Mouse (Mus musculus): ENCODE measurements at regions not wholly inside any gene's neighbourhood (a gene's known extent, or its start where the extent isn't known, plus 50 kb on each side); places are given as distances from the start of the nearest gene placed in this dataset.

GRCm38 (mm10) chr6:53765302-53765701 lies 55.3 kb downstream of the Tril start:
- Histone ChIP-seq H3K9ac (ENCODE audit: insufficient read depth, low read depth) (no peak overlapping the region), H3K27ac (ENCODE audit: insufficient read depth, low read depth) (no peak overlapping the region), H3K9me3 (replicated peaks; ENCODE audit: low read length) (no peaks in the 10 kb centered on the region), H3K4me1 (ENCODE audit: control insufficient read depth in 1 of 2, insufficient read depth in 2 of 2) (peaks cover 14 to 23% of the 10 kb centered on the region in 2 experiments), H3K36me3 (replicated peaks in 1 of 2; ENCODE audit: control insufficient read depth in 1 of 2, insufficient read depth in 1 of 2, low read length in 1 of 2) (no peaks in the 10 kb centered on the region), H3K4me3 (replicated peaks in 1 of 3; ENCODE audit: low read depth in 2 of 3, low read length in 2 of 3, poor library complexity in 1 of 3) (no peak overlapping the region), H3K79me2 (replicated peaks; ENCODE audit: control insufficient read depth, extremely low read depth, insufficient read depth, poor library complexity, severe bottlenecking) (no peaks in the 10 kb centered on the region), H3K4me2 (ENCODE audit: insufficient read depth, low read depth, poor library complexity, severe bottlenecking) (peak overlapping the region; percentile 53), H3K27me3 (replicated peaks) (no peaks in the 10 kb centered on the region)
- TF ChIP-seq SIN3A (IDR thresholded peaks at IDR 0.05; ENCODE audit: low read length) (0 out of 2 replicates have a peak, but pooled peaks have one; percentile 37), MYC (IDR thresholded peaks at IDR 0.05; ENCODE audit: low read depth, low read length) (peak; percentile 52; the same call in 1 of the 2 replicates), EP300 (IDR thresholded peaks at IDR 0.05; ENCODE audit: low read length) (peak; percentile 33; the same call in 1 of the 2 replicates), ZNF384 (IDR thresholded peaks at IDR 0.05; ENCODE audit: low read depth, low read length) (peak; percentile 58; the same call in 1 of the 2 replicates), ZC3H11A (IDR thresholded peaks at IDR 0.05; ENCODE audit: low read depth, low read length) (no peak), NRF1 (IDR thresholded peaks at IDR 0.05; ENCODE audit: low read depth, low read length) (no peak), MAX (IDR thresholded peaks at IDR 0.05; ENCODE audit: low read length) (peak; percentile 54; the same call in 1 of the 2 replicates), BHLHE40 (IDR thresholded peaks at IDR 0.05; ENCODE audit: low read depth, low read length) (peak; percentile 36), MAFK (IDR thresholded peaks at IDR 0.05; ENCODE audit: insufficient replicate concordance, low read length) (no peak)
- in situ Hi-C loops (cut with MboI; ENCODE audit: low pct_ligation_motif_present, low pct_unique_long_range_greater_than_20kb, low sequenced_read_pairs): no loop called here
- peak; percentile 32 for DNase-seq (ENCODE audit: extremely low read depth)
- dilution Hi-C loops (cut with MboI; ENCODE audit: extremely low pct_ligation_motif_present, extremely low pct_unique_long_range_greater_than_20kb, low sequenced_read_pairs): no loop called here

- H3K4me1 ChIP-seq (ENCODE audit: control insufficient read depth in 1 of 2, insufficient read depth in 2 of 2): peaks cover 19 to 36% of the 10 kb centered on the region in 2 experiments
- dilution Hi-C loops (cut with MboI; ENCODE audit: extremely low pct_ligation_motif_present, extremely low pct_unique_long_range_greater_than_20kb, low sequenced_read_pairs): no loop called here
- no peak overlapping the region for H3K27ac ChIP-seq (ENCODE audit: insufficient read depth, low read depth)
- no peak for DNase-seq (ENCODE audit: extremely low read depth)
- no peak overlapping the region for H3K4me3 ChIP-seq (replicated peaks in 1 of 3; ENCODE audit: low read depth in 2 of 3, low read length in 2 of 3, poor library complexity in 1 of 3)
- no peaks in the 10 kb centered on the region for H3K79me2 ChIP-seq (replicated peaks; ENCODE audit: control insufficient read depth, extremely low read depth, insufficient read depth, poor library complexity, severe bottlenecking)
- no peak for TF ChIP-seq ZMIZ1 (IDR thresholded peaks at IDR 0.05; ENCODE audit: low read depth, low read length)
- no peak for TF ChIP-seq MAZ (IDR thresholded peaks at IDR 0.05; ENCODE audit: low read depth, low read length)
- TF ChIP-seq JUN (IDR thresholded peaks at IDR 0.05; ENCODE audit: insufficient read depth, low read depth, low read length): no peak
- TF ChIP-seq TCF12 (IDR thresholded peaks at IDR 0.05; ENCODE audit: low read depth, low read length): no peak
- TF ChIP-seq EP300 (IDR thresholded peaks at IDR 0.05; ENCODE audit: low read length): no peak
- TF ChIP-seq HCFC1 (IDR thresholded peaks at IDR 0.05; ENCODE audit: low read depth, low read length): no peak
- no peak for TF ChIP-seq BHLHE40 (IDR thresholded peaks at IDR 0.05; ENCODE audit: low read depth, low read length)
- TF ChIP-seq USF1 (IDR thresholded peaks at IDR 0.05; ENCODE audit: low read depth, low read length): no peak
- no peak for TF ChIP-seq SIN3A (IDR thresholded peaks at IDR 0.05; ENCODE audit: low read length)
- no peak for TF ChIP-seq RAD21 (IDR thresholded peaks at IDR 0.05; ENCODE audit: low read depth, low read length)
- TF ChIP-seq MYC (IDR thresholded peaks at IDR 0.05; ENCODE audit: low read depth, low read length): no peak
- TF ChIP-seq E2F4 (IDR thresholded peaks at IDR 0.05; ENCODE audit: insufficient replicate concordance, low read depth, low read length): no peak
- no peak for TF ChIP-seq USF2 (conservative IDR thresholded peaks at IDR 0.05; ENCODE audit: low read depth, low read length)
- H3K9ac ChIP-seq (ENCODE audit: insufficient read depth, low read depth): no peak overlapping the region
- no peaks in the 10 kb centered on the region for H3K27me3 ChIP-seq (replicated peaks)
- in situ Hi-C loops (cut with MboI; ENCODE audit: low pct_ligation_motif_present, low pct_unique_long_range_greater_than_20kb, low sequenced_read_pairs): no loop called here
- peaks cover 4% of the 10 kb centered on the region for H3K9me3 ChIP-seq (replicated peaks; ENCODE audit: low read length)
- no peaks in the 10 kb centered on the region for H3K36me3 ChIP-seq (replicated peaks in 1 of 2; ENCODE audit: control insufficient read depth in 1 of 2, insufficient read depth in 1 of 2, low read length in 1 of 2)
- H3K4me2 ChIP-seq (ENCODE audit: insufficient read depth, low read depth, poor library complexity, severe bottlenecking): no peak overlapping the region
Measured at GRCm38 (mm10) chr6:53762586-53762985, 58.0 kb downstream of the Tril start.
